Mouse (Mus musculus): Measurements from ENCODE around the gene Grik4. TPM values are rescaled to one million over a fixed set of nuclear protein-coding genes. Genes with fewer than 3 reads are reported as not detected.
A peak's percentile ranks its signal among the peaks of the same experiment; 100 is the strongest.

Gene Grik4
- polyA plus RNA-seq, 2 experiments = 0.19 to 0.38 TPM

DNA sequence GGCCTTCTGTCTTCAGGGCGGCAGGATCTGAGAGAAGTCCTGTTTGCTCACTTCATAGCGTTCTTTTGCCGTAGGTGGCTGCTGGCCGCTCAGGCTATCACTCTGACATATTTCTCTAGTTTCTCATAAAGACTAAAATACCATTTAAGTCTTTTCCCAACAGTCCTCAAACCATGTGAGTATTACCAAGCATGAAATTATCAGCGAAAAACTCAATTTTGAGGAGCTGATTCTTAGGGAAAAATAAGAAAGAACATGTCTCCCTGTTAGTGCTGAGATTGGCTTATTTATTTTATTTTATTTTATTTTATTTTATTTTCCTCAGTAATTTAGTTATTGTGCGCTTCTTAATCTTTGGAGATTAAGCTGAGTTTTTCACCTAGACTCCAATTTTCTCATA, 436.6 kb downstream of the Grik4 start, which contains the start of gene Tbcel:
Gene Tbcel (minus strand): TSS at position 101 of the 400 bp plus-strand sequence.
- ATAC-seq (ENCODE audit: insufficient read depth) (no peak), DNase-seq (ENCODE audit: low read depth in 3 of 3, low spot score in 3 of 3) (no peak)
- Histone ChIP-seq H3K4me1 (replicated peaks; ENCODE audit: control insufficient read depth in 2 of 2, insufficient read depth in 2 of 2, low read length in 1 of 2) (0 out of 4 replicates have a peak, but pooled peaks cover 0 to 2% of the 10 kb centered on the region in 2 experiments), H3K27me3 (ENCODE audit: control insufficient read depth, insufficient read depth, low read length) (no peaks in the 10 kb centered on the region), H3K4me3 (ENCODE audit: insufficient read depth in 1 of 2, low read depth in 2 of 2, low read length in 2 of 2) (no peak within 1 kb of the TSS), H3K27ac (no peak within 1 kb of the TSS), H3K9me3 (ENCODE audit: control insufficient read depth, low read length) (no peaks in the 10 kb centered on the region), H3K4me2 (ENCODE audit: low read depth) (no peak within 1 kb of the TSS), H3K36me3 (replicated peaks; ENCODE audit: control insufficient read depth, insufficient read depth, low read depth) (no peaks in the 10 kb centered on the region), H3K9ac (replicated peaks) (no peak within 1 kb of the TSS)
- TF ChIP-seq EP300 (IDR thresholded peaks at IDR 0.05; ENCODE audit: low read depth) (no peak), CTCF (IDR thresholded peaks at IDR 0.05; ENCODE audit: low read depth) (no peak)
- WGBS (ENCODE audit: insufficient replicate concordance) = 66% methylated on average over 6 of the region's 6 CpGs

DNA sequence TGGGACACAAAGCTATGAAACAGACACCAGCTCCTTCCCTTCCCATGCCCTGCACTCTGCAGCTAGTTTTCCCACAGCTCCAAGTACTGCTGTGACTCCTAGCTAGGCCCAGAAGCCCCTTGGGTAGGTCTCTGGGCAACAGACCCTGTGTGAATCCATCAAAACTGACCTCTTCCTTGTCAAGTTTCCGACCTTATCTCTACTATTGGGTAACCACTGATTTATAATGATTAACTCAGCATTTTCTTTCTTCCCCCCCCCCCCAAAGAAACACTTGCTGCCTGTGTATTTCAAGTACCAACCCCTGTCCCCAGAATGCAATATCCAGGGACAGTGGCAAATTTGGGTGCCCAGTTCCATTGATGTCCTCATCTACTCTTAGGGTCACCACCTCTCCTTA, 437.3 kb downstream of the Grik4 start:
- no peaks in the 10 kb centered on the region for H3K36me3 ChIP-seq (replicated peaks; ENCODE audit: control insufficient read depth, insufficient read depth, low read depth)
- ATAC-seq (ENCODE audit: insufficient read depth) (no peak), DNase-seq (ENCODE audit: low read depth in 3 of 3, low spot score in 3 of 3) (peak in 1 of 3 experiments; percentile 4)

DNA sequence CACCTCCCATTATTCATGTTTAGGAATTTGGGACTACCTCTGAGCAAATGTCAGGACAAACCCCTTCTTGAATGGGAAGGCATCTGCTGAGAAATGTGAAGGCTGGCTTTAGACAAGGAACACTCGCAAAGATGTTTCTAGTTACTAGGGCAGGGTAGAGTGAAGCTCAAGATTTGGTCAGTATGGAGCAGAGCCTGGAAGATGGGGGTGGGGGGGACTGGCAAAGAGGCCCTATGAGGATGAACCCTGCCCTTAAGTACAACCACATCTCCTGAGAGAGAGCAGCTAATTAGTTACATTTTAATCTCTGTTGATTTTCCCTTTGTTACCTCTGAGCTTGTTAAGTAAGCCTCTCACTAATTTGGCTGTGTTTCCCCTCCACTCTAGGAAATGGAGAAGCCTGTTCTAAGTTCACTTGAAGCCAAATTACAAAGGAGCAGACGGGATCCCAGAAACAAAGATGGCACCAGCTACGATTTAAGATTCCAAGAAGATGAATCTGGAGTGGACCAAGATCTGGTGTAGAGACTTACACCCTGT, 439.3 kb downstream of the Grik4 start:
- no peak for ATAC-seq (ENCODE audit: insufficient read depth)
- no peak for DNase-seq (ENCODE audit: low read depth in 3 of 3, low spot score in 3 of 3)
- H3K36me3 ChIP-seq (replicated peaks; ENCODE audit: control insufficient read depth, insufficient read depth, low read depth) = no peaks in the 10 kb centered on the region
- H3K9me3 ChIP-seq (ENCODE audit: control insufficient read depth, low read length) = no peaks in the 10 kb centered on the region
- no peaks in the 10 kb centered on the region for H3K4me1 ChIP-seq (replicated peaks; ENCODE audit: control insufficient read depth in 2 of 2, insufficient read depth in 2 of 2, low read length in 1 of 2)
- WGBS (ENCODE audit: insufficient replicate concordance) = 65% methylated on average over 3 of the region's 3 CpGs
- H3K4me2 ChIP-seq (ENCODE audit: low read depth) = no peak overlapping the region
- TF ChIP-seq EP300 (IDR thresholded peaks at IDR 0.05; ENCODE audit: low read depth) = no peak
- TF ChIP-seq CTCF (IDR thresholded peaks at IDR 0.05; ENCODE audit: low read depth) = no peak
- no peak overlapping the region for H3K27ac ChIP-seq
- no peak overlapping the region for H3K4me3 ChIP-seq (ENCODE audit: insufficient read depth in 1 of 2, low read depth in 2 of 2, low read length in 2 of 2)
- H3K9ac ChIP-seq (replicated peaks) = no peak overlapping the region
- H3K27me3 ChIP-seq (ENCODE audit: control insufficient read depth, insufficient read depth, low read length) = no peaks in the 10 kb centered on the region

More for the DNA sequence above, 437.3 kb downstream of the Grik4 start:
- WGBS (ENCODE audit: insufficient replicate concordance) = 19% methylated on average over 1 of the region's 1 CpGs
- Histone ChIP-seq H3K9me3 (ENCODE audit: control insufficient read depth, low read length) (no peaks in the 10 kb centered on the region), H3K4me2 (ENCODE audit: low read depth) (no peak overlapping the region), H3K4me1 (replicated peaks; ENCODE audit: control insufficient read depth in 2 of 2, insufficient read depth in 2 of 2, low read length in 1 of 2) (no peaks in the 10 kb centered on the region), H3K9ac (replicated peaks) (no peak overlapping the region), H3K27ac (no peak overlapping the region), H3K4me3 (ENCODE audit: insufficient read depth in 1 of 2, low read depth in 2 of 2, low read length in 2 of 2) (no peak overlapping the region), H3K27me3 (ENCODE audit: control insufficient read depth, insufficient read depth, low read length) (no peaks in the 10 kb centered on the region)
- TF ChIP-seq CTCF (IDR thresholded peaks at IDR 0.05; ENCODE audit: low read depth) = no peak
- no peak for TF ChIP-seq EP300 (IDR thresholded peaks at IDR 0.05; ENCODE audit: low read depth)

DNA sequence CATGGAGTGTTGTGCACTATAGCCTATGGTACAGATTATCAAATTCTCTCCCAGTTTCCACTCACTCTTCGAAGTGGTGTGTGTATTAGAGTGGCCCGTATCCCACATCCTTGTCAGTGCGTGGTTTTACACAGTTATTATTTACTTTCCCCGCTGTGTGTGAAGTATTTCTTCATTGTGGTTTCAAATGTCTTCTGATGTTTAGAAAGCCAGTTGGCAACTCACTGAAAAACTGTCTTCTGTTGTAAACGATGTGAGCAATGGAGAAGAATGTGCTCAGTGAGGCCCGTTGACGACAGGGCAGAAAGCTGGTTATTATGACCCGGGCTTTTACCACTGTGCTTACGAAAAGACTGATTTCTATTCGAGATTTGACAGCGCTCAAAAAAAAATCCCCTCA, 439.7 kb downstream of the Grik4 start:
- Histone ChIP-seq H3K9ac (replicated peaks) (no peak overlapping the region), H3K4me1 (replicated peaks; ENCODE audit: control insufficient read depth in 2 of 2, insufficient read depth in 2 of 2, low read length in 1 of 2) (no peaks in the 10 kb centered on the region), H3K4me3 (ENCODE audit: insufficient read depth in 1 of 2, low read depth in 2 of 2, low read length in 2 of 2) (no peak overlapping the region), H3K27ac (no peak overlapping the region), H3K36me3 (replicated peaks; ENCODE audit: control insufficient read depth, insufficient read depth, low read depth) (no peaks in the 10 kb centered on the region), H3K27me3 (ENCODE audit: control insufficient read depth, insufficient read depth, low read length) (no peaks in the 10 kb centered on the region), H3K9me3 (ENCODE audit: control insufficient read depth, low read length) (no peaks in the 10 kb centered on the region), H3K4me2 (ENCODE audit: low read depth) (no peak overlapping the region)
- DNase-seq (ENCODE audit: low read depth in 3 of 3, low spot score in 3 of 3) (no peak), ATAC-seq (ENCODE audit: insufficient read depth) (no peak)
- WGBS (ENCODE audit: insufficient replicate concordance) = 62% methylated on average over 11 of the region's 11 CpGs
- TF ChIP-seq CTCF (IDR thresholded peaks at IDR 0.05; ENCODE audit: low read depth) (no peak), EP300 (IDR thresholded peaks at IDR 0.05; ENCODE audit: low read depth) (no peak)

DNA sequence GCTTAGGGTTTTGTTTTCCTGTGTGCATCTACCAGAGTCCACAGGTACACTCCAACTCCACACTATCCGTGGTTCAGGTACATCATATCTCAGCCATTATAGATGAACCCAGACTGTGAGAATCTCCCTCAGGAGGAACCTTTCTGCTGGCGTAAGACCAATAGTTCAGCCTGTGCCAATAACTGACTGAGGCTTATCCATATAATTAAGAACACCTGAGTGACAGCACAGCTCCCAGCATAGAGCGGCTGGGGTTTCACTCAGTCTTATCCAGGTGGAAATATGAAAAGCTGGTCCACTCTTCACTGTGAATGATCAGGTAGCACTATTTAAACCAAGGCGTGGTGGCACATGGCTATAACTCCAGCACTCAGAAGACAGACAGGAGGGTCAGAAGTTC, 440.6 kb downstream of the Grik4 start:
- TF ChIP-seq CTCF (IDR thresholded peaks at IDR 0.05; ENCODE audit: low read depth) (no peak), EP300 (IDR thresholded peaks at IDR 0.05; ENCODE audit: low read depth) (no peak)
- Histone ChIP-seq H3K27ac (no peak overlapping the region), H3K9me3 (ENCODE audit: control insufficient read depth, low read length) (no peaks in the 10 kb centered on the region), H3K4me2 (ENCODE audit: low read depth) (no peak overlapping the region), H3K9ac (replicated peaks) (no peak overlapping the region), H3K36me3 (replicated peaks; ENCODE audit: control insufficient read depth, insufficient read depth, low read depth) (no peaks in the 10 kb centered on the region), H3K4me3 (ENCODE audit: insufficient read depth in 1 of 2, low read depth in 2 of 2, low read length in 2 of 2) (no peak overlapping the region), H3K27me3 (ENCODE audit: control insufficient read depth, insufficient read depth, low read length) (no peaks in the 10 kb centered on the region), H3K4me1 (replicated peaks; ENCODE audit: control insufficient read depth in 2 of 2, insufficient read depth in 2 of 2, low read length in 1 of 2) (no peaks in the 10 kb centered on the region)
- no peak for DNase-seq (ENCODE audit: low read depth in 3 of 3, low spot score in 3 of 3)
- WGBS (ENCODE audit: insufficient replicate concordance) = 65% methylated on average over 4 of the region's 4 CpGs
- ATAC-seq (ENCODE audit: insufficient read depth) = no peak

Data from liver, embryonic 14.5 days (tissue).